Mouse (Mus musculus) hindbrain, embryonic 10.5 days (tissue): ENCODE results near the gene Tcea2. TPM values are rescaled to one million over a fixed set of nuclear protein-coding genes. Genes with fewer than 3 reads are reported as not detected.

ENCODE experiments used
- DNase-seq: peaks from one replicate; pipeline ENCODE4 v3.0.0-alpha.2; 2017; ENCODE audit warnings: low spot score
- H3K27ac ChIP-seq: fragments of 300-500 bp; sonication (generic); 2 replicates; pipeline ENCODE4 v1.5.1; 2016; ENCODE audit warnings: mild to moderate bottlenecking, moderate library complexity
- H3K27me3 ChIP-seq: fragments of 300-500 bp; sonication (generic); 2 replicates; pipeline ENCODE4 v1.6.1; 2016; ENCODE audit warnings: mild to moderate bottlenecking; ENCODE audit not compliant: poor library complexity, insufficient read depth, severe bottlenecking
- H3K36me3 ChIP-seq: fragments of 300-500 bp; sonication (generic); 2 replicates; pipeline ENCODE4 v1.6.1; 2016; ENCODE audit warnings: mild to moderate bottlenecking, moderate library complexity
- H3K4me1 ChIP-seq: fragments of 300-500 bp; sonication (generic); replicated peaks from 2 replicates; pipeline ENCODE4 v1.6.1; 2016; ENCODE audit warnings: mild to moderate bottlenecking
- H3K4me3 ChIP-seq: fragments of 300-500 bp; sonication (generic); 2 replicates; pipeline ENCODE4 v1.5.1; 2016; ENCODE audit warnings: mild to moderate bottlenecking, moderate library complexity
- H3K9me3 ChIP-seq: fragments of 300-500 bp; sonication (generic); 2 replicates; pipeline ENCODE4 v1.6.1; 2016; ENCODE audit warnings: mild to moderate bottlenecking, moderate library complexity
- WGBS: fragments of 180-500 bp; shearing (Covaris S2); methylation state at CpG from one replicate; pipeline ENCODE4 v1.1.7; 2016; 5-methylcytosine and 5-hydroxymethylcytosine counted together
- polyA plus RNA-seq: library from polyadenylated mRNA; unstranded; fragments of >200 nt; fragmentation: Nextera tagmentation; extraction: Ambion mirVana; gene quantifications from 2 replicates; pipeline ENCODE4 v1.2.1, GENCODE M21; 2016

The Tcea2 gene
- polyA plus RNA-seq, 1 experiment from 2014 or later: 17.7 TPM

- peak; percentile 83 for DNase-seq
- Histone ChIP-seq H3K9me3 (no peaks in the 10 kb centered on the region), H3K4me1 (peaks cover 23% of the 10 kb centered on the region), H3K4me3 (peak within 1 kb of the TSS; percentile 82), H3K27ac (peak within 1 kb of the TSS; percentile 93), H3K27me3 (peaks cover 27% of the 10 kb centered on the region), H3K36me3 (peaks cover 25% of the 10 kb centered on the region)
- WGBS: under 1% methylated on average over 69 of the region's 75 CpGs
These were observed 13.5 kb downstream of the Tcea2 start, which contains the start of gene Rgs19 for GRCm38 (mm10) chr2:181693339-181694280. TSS of gene Rgs19 (minus strand) at chr2:181693977.

GRCm38 (mm10) chr2:181694581-181694980 lies 14.5 kb downstream of the Tcea2 start:
- no peak for DNase-seq
- H3K36me3 ChIP-seq: peaks cover 15% of the 10 kb centered on the region
- H3K4me3 ChIP-seq: peak overlapping the region; percentile 82
- WGBS: 87% methylated on average over 3 of the region's 3 CpGs
- peaks cover 27% of the 10 kb centered on the region for H3K27me3 ChIP-seq
- H3K4me1 ChIP-seq: peaks cover 23% of the 10 kb centered on the region
- H3K9me3 ChIP-seq: no peaks in the 10 kb centered on the region
- no peak overlapping the region for H3K27ac ChIP-seq

DNA sequence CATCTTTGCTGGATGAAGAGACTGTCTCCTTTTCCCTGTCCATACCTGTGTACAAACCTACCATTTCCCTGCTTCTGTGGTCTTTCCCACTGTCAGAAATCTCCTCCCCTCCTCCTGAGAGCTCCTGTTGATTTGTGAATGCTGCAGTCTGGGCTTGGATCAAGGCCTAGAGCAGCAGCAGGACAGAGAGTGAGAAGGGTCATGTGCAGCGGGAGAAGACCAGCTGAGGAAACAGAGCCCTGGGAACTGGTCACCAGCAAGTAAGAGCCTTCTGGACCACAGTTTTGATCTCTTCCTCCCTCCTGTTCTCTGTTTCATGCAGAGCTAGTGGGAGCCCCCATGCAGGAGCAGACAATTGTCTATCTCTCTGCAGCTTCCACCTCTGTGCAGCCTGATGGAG lies 15.7 kb downstream of the Tcea2 start:
- DNase-seq: no peak
- WGBS: 76% methylated on average over 1 of the region's 1 CpGs
- Histone ChIP-seq H3K9me3 (no peaks in the 10 kb centered on the region), H3K4me3 (no peak overlapping the region), H3K27ac (no peak overlapping the region), H3K4me1 (peaks cover 23% of the 10 kb centered on the region), H3K36me3 (peaks cover 4% of the 10 kb centered on the region), H3K27me3 (peaks cover 27% of the 10 kb centered on the region)

DNA sequence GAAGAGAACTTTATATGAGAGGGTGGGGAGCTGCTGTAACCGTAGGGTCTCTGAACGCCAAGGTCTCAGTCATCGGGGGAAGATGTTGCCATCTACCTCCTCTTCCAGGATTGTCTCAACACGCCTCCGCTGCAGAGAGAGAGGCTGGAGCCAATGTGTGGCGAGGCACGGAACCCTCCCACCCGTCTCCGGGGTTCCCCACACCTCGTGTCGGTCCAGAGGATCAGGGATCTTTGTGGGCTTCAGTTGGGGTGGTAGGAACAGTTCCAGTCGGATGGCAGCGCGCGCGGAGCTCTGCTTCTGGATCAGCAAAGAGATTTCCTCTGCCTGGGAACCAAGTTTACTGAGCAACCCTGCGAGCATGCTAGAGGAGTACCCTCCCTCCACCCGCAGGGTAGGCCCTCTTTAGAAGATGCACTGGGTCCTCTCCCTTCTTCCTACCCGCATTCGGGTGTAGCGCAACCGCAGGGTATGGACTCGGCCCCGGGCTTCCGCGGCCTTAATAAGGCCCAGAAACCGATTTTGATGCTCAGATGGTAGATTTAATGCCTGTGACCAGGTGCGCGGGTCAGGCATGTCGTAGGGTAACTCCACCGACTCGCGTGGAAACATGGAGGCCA lies 16.8 kb downstream of the Tcea2 start:
- DNase-seq: no peak
- peaks cover 27% of the 10 kb centered on the region for H3K27me3 ChIP-seq
- WGBS: 71% methylated on average over 33 of the region's 33 CpGs

GRCm38 (mm10) chr2:181698241-181698640 lies 18.1 kb downstream of the Tcea2 start, which contains the start of gene Lkaaear1:
TSS of gene Lkaaear1 (minus strand) at chr2:181698442.
- H3K9me3 ChIP-seq: no peaks in the 10 kb centered on the region
- peaks cover 27% of the 10 kb centered on the region for H3K27me3 ChIP-seq
- peaks cover 11% of the 10 kb centered on the region for H3K4me1 ChIP-seq
- 47% methylated on average over 5 of the region's 5 CpGs for WGBS
- H3K27ac ChIP-seq: no peak within 1 kb of the TSS
- H3K36me3 ChIP-seq: no peaks in the 10 kb centered on the region
- no peak for DNase-seq
- no peak within 1 kb of the TSS for H3K4me3 ChIP-seq

More for the DNA sequence above, 16.8 kb downstream of the Tcea2 start:
- Histone ChIP-seq H3K4me3 (no peak overlapping the region), H3K36me3 (no peaks in the 10 kb centered on the region), H3K9me3 (no peaks in the 10 kb centered on the region), H3K4me1 (peaks cover 23% of the 10 kb centered on the region), H3K27ac (no peak overlapping the region)

DNA sequence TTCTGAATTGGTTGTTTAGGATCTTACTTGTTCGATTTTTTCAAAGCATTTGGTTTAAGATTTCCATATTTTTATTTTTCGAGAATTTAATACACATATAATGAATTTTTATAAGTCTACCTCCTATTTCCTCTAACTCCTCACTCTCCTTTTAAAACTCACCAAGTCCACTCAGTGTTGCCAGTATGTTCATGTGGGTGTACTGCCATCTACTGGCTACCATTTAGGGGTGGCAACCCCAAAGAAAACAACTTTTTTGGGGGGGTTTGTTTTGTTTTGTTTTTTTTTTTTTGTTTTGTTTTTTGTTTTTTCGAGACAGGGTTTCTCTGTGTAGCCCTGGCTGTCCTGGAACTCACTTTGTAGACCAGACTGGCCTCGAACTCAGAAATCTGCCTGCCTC lies 26.6 kb downstream of the Tcea2 start:
- Histone ChIP-seq H3K4me3 (no peak overlapping the region), H3K9me3 (no peaks in the 10 kb centered on the region), H3K27me3 (no peaks in the 10 kb centered on the region), H3K4me1 (no peaks in the 10 kb centered on the region), H3K27ac (no peak overlapping the region), H3K36me3 (no peaks in the 10 kb centered on the region)
- DNase-seq: no peak
- WGBS: 51% methylated on average over 4 of the region's 4 CpGs

GRCm38 (mm10) chr2:181713749-181714148 lies 33.6 kb downstream of the Tcea2 start:
- Histone ChIP-seq H3K4me1 (peaks cover 28% of the 10 kb centered on the region), H3K27ac (peak overlapping the region; percentile 40; the same call in 1 of the 2 replicates), H3K27me3 (no peaks in the 10 kb centered on the region), H3K4me3 (no peak overlapping the region), H3K36me3 (no peaks in the 10 kb centered on the region), H3K9me3 (no peaks in the 10 kb centered on the region)
- 63% methylated on average over 1 of the region's 1 CpGs for WGBS
- no peak for DNase-seq

DNA sequence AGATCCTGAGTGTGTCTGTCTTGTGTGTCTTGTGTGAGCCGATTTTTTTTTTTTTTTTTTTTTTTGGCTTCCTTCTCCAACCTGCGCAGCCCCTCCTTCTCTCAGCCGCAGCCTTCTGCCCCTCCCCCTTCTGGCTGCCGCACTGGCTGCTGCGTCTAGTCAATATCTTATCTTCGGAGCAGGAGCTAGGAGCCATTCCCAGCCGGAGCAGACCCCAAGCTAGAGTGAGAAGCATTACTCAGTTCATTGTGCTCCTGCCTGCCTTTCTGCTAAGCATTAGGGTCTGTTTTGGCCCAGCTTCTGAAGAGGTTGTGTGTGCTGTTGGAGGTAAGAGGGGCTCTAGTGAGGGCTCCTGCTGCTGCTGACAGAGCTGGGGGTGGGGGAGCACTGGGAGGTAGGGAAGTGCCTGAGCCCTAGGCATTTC lies 34.8 kb downstream of the Tcea2 start, which contains the start of gene Oprl1:
TSS of gene Oprl1 (plus strand) at position 114 of the 424 bp plus-strand sequence.
- Histone ChIP-seq H3K4me1 (peaks cover 28% of the 10 kb centered on the region), H3K4me3 (peak within 1 kb of the TSS; percentile 48), H3K9me3 (no peaks in the 10 kb centered on the region), H3K27me3 (no peaks in the 10 kb centered on the region), H3K27ac (peak within 1 kb of the TSS; percentile 85), H3K36me3 (peaks cover 5% of the 10 kb centered on the region; the same call in 1 of the 2 replicates)
- peak; percentile 53 for DNase-seq
- WGBS: 1% methylated on average over 7 of the region's 7 CpGs

DNA sequence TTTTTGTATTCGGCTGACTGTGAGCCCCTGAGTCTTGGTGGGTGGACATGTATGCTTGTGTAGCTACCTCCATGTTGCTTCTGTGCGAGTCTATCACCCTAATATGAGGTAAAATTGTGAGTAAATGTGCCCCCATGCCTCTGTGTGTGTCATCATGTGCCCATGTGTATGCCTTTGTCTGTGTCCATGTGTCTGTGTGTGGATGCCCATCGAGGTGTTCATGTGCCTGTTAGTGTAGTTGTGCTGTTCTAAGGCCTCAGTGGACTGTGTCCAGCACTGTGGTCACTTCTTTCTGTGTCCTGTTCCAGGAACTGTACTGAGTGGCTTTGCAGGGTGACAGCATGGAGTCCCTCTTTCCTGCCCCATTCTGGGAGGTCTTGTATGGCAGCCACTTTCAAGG lies 35.3 kb downstream of the Tcea2 start:
- Histone ChIP-seq H3K27ac (peak overlapping the region; percentile 85), H3K4me3 (peak overlapping the region; percentile 48), H3K27me3 (no peaks in the 10 kb centered on the region), H3K36me3 (peaks cover 5% of the 10 kb centered on the region; the same call in 1 of the 2 replicates), H3K4me1 (peaks cover 28% of the 10 kb centered on the region), H3K9me3 (no peaks in the 10 kb centered on the region)
- WGBS: 68% methylated on average over 3 of the region's 3 CpGs
- DNase-seq: no peak

DNA sequence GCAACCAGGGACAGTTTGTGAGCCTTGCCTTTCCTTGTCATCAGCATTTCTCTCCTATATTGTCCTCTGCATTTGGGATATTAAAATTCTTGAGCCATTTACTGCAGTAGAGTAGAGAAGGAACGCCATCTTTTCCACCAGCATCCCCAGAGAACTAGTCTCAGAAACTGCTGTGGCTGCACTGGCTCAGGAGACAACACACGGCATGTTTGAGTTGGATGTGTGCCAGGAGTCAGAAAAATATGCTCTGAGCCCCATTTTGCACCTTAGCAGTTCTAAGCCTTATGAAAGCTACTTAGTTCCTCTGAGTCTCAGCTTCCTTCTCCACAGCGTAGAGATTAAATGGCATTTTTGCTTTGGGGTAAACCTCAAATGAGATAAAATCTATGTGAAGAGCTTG lies 36.9 kb downstream of the Tcea2 start:
- Histone ChIP-seq H3K4me1 (peaks cover 28% of the 10 kb centered on the region), H3K36me3 (peaks cover 5% of the 10 kb centered on the region; the same call in 1 of the 2 replicates), H3K9me3 (no peaks in the 10 kb centered on the region), H3K4me3 (no peak overlapping the region), H3K27ac (no peak overlapping the region), H3K27me3 (no peaks in the 10 kb centered on the region)
- WGBS: 83% methylated on average over 3 of the region's 3 CpGs
- no peak for DNase-seq

GRCm38 (mm10) chr2:181720061-181720460 lies 40.0 kb downstream of the Tcea2 start:
- no peak overlapping the region for H3K4me3 ChIP-seq
- H3K27ac ChIP-seq: no peak overlapping the region
- peaks cover 5% of the 10 kb centered on the region; the same call in 1 of the 2 replicates for H3K36me3 ChIP-seq
- H3K4me1 ChIP-seq: peaks cover 8% of the 10 kb centered on the region
- 28% methylated on average over 3 of the region's 3 CpGs for WGBS
- H3K27me3 ChIP-seq: no peaks in the 10 kb centered on the region
- no peaks in the 10 kb centered on the region for H3K9me3 ChIP-seq
- DNase-seq: no peak

GRCm38 (mm10) chr2:181721200-181721599 lies 41.1 kb downstream of the Tcea2 start:
- H3K4me3 ChIP-seq: no peak overlapping the region
- no peaks in the 10 kb centered on the region for H3K9me3 ChIP-seq
- no peak overlapping the region for H3K27ac ChIP-seq
- no peaks in the 10 kb centered on the region for H3K4me1 ChIP-seq
- no peak for DNase-seq
- H3K27me3 ChIP-seq: no peaks in the 10 kb centered on the region
- H3K36me3 ChIP-seq: peaks cover 5% of the 10 kb centered on the region; the same call in 1 of the 2 replicates

- H3K4me3 ChIP-seq: no peak overlapping the region
- 12% methylated on average over 3 of the region's 3 CpGs for WGBS
- no peaks in the 10 kb centered on the region for H3K9me3 ChIP-seq
- peak; percentile 61 for DNase-seq
- no peaks in the 10 kb centered on the region for H3K27me3 ChIP-seq
- no peaks in the 10 kb centered on the region for H3K4me1 ChIP-seq
- no peak overlapping the region for H3K27ac ChIP-seq
- H3K36me3 ChIP-seq: peaks cover 5% of the 10 kb centered on the region; the same call in 1 of the 2 replicates
These were observed 42.1 kb downstream of the Tcea2 start for GRCm38 (mm10) chr2:181722213-181722612.
